Mouse (Mus musculus) ovary, postnatal 14 days (tissue): Measurements from ENCODE around the gene Tspan14.

Experiments used
- DNase-seq: peaks from one replicate; pipeline ENCODE4 v3.0.0; 2022; ENCODE audit warnings: low spot score

The Tspan14 gene

DNA sequence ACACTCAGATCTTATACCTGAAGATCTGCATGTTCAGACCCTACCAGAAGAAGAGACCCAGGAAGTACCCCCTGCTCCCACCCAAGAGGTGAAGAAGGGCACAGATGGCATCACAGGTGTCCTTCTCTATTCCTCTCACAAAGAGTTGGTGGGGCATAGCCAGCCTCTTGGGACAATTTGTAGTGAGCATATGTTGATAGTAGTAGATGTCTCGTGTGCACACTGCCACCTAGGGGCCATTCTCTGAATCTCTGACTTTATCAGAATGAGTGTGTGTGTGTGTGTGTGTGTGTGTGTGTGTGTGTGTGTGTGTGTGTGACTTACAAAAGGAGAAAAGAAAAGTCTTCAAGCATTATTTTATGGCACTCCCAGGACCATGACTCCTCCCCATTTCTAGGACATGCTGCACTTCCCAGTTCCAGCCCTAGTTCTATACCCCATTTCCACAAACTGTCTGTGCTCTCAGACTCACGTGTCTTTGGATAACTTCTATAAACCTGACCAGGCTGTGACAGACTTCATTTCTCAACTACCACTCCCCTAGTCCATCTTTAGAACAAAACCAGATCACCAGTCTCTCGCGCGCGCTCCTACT is 8.6 kb upstream of the Tspan14 start:
- DNase-seq, result peak; percentile 60

DNA sequence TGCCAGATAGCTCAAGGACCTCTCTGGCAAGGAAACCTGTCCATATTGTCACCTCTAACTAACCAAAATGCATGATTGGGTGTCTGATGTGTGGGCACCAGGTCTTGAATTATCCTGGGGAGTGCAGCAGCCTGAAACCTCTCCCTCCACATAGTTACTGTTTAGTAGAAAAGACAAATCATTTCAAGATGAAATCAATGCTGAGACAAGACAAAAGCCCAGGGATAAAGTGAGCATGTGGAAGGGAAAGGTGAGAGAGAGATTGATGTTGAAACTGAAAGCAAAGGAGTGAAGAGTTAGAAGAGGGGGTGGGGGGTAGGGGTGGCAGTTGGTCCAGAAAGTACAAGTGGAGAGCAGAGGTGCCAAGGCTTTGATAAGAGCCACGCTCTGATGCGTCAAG is 1.4 kb upstream of the Tspan14 start:
- DNase-seq, result no peak

DNA sequence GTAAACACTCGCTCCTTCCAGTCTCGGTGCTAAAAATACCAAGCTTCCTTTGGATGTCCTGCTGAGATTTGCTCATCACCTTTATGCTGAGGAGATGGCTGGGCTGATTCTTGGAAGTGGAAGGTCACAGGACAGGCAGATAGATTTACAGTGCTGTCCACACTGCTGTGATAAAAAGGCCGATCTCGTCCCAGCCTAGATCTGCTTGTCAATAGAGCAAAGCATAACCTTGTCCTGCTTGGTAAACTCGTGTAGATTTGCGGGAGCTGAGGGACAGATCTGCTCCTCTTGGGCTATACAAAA is 942 bp upstream of the Tspan14 start:
- DNase-seq, result no peak

DNA sequence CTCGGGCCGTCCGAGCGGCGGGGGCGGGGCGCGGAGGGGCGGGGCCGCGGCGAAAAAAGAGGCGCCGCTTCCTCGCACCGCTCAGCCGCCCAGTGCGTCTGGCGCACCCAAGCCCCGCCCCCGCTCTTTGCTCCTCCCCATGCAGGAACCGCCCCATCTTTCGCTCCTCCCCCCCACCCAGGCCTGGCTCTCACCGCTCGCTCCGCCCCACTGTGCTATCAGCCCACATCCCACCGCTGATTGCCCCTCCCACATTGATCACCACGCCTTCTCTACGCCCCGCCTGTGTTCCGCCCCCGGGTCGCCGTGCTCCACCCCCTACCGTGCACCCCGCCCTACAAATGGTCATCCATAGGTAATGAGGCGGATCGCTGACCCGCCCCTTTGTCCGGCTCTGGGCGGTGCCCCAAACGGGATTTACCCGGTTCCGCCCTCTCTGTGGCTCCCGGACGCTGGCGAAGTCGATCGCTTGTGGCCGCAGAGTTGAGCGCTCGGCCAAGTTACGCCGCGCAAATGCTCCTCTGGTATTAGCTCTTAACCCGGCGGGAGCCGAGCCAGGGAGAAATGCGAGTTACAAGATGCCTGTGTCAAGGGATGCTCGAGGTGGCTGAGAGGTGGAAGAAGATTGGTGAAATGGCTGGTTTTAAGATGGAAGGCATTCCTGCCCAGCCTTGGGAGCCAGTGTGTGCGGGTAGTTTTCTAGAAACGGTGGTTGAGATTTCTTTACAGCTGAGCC is 423 bp upstream of the Tspan14 start:
- DNase-seq, result peak; percentile 98

DNA sequence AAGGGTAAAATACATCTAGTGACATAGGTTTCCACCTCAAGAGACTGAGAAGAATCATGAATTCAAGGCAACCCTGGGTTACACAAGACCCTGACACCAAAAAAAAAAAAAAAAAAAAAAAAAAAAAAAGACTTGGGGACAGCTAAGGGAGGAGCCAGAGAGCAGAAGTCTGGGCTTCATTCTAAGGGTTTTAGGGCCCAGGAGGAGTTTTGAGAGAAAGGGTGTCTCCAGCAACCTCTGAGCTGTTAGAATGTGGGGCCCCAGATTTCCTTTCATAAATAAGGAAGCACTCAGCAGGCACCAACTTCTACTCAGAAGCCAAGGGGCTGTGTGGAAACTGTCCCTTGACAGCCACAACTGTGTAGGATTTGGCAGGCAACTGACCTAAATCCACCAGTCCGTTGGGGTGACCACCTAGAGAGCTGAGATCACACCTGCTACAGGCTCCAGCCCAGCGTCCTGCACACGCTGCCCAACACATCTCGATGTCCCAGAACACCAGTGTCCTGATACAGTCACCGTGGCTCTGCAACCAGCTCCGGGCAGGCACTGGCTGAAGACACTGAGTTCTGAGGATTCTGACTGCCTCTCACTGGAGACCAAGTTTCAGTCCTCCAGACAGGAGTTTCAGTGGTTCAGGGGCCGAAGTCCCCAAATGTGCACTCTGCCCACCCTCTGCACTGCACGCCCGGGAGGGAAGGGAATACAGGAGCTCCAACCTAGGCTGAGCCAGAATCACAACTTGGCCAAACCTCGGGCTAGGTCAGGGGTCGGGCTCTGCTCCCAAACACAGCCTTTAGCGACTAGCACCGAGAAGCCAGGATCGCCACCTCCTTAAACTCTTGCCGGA is 875 bp downstream of the Tspan14 start:
- DNase-seq, result no peak

DNA sequence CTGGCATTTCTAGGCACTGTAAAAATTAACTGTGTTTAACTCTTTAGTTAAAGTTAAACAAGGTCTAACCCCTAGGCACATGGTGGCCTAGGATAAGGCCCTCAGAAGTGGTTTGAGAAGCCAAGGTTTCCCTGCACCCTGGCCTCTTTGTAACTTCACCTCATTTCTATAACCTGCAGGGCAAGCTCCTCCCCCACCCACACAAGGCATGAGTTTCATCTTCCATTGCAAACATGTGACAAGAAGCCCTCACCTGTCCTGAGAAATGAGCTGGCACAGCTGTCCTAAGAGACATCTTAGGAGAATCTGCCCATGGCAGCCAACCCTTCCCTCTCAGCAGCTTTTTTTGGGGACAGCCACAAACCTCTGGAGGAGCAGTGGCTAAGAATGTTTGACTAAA is 1.7 kb downstream of the Tspan14 start:
- DNase-seq, result no peak

DNA sequence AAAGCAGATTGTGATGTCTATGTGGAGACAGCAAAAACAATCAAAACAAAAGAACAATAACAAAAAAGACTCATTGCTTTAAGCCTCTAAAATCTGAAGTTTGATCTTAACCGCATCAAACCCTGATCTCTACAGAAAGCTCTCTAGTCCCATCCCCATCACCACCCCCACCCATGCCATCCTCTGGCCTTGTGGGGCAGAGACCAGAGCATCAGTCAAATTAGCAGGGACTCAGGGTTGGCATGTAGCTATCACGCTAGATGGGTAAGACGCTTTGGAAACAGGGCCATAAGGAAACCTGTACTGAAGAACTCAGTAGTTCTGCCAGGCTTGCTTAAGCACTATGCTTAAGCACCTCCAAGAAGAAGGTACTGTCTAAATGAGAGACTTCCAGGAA is 2.4 kb downstream of the Tspan14 start:
- DNase-seq, result no peak

DNA sequence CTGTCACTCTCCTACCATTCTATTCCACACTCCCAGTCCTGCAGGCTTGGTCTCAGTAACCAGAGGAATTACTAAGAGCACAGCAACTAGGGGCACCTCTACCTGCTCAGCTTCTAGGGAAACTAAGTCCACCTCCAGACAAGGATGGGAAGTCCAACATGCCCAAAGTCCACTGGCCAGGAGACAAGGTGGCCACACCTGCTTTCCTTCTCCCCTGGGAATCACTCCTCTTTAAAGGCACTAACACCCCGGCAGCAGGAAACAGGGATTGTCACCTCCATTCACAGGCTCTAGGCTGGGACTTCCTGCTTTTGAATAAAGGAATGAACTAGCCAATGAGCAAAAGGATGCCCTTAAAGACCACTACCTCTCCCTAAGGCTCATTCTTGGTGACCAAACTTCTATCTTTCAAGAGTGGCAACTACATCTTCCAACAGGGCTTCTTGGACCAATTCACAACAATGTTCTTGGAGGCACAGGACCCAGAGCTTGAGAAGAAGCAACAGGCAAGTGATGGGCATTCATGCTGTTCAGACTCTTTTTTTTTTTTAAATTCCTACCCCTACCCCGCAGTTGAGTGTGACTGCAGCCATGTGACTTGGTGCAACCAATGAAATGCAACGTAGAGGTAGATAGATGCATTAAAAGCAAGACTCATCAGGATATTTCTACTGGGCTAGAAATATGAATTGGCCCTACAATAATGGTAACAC is 3.0 kb downstream of the Tspan14 start:
- no peak for DNase-seq

DNA sequence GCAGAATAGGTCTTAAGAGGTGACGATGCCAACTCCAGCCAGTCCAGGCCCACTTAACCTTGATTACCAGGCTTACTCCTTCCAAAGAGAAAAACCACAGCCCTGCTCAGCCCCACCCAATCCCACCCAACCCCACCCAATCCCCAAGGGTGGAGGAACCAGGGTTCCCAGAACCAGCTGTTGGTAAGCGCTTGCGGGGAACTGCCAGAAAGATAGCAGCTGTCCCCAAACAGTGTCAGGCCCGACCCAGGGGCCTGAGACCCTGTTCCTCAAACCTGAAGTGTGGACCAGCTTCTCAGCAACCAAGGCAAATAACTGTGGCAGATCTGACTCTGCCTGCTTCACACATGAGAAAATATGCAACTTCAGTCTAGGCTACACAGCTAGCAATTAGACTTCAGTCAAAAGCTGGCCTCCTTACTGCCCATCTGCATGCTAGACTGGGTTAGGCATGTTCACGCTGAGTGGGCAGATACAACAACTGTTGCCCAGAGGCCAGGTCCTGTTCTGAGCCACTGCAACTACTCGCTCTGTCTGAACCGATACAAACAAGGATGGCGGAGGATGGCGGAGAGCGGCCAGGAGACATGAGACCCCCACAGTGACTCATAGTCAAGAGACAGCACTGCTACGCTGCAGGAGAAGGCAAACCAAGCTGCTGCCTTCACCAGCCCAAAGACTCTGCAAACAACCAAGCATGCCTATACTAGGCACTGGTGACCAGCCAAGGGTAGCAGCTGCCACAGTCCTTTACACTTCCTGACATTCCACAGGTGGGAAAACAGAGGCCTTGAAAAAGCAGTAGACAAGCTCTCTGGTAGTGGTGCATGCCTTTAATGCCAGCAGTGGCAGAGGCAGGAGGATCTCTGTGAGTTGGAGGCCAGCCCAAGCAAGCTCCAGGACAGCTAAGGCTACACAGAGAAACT is 4.0 kb downstream of the Tspan14 start:
- no peak for DNase-seq

DNA sequence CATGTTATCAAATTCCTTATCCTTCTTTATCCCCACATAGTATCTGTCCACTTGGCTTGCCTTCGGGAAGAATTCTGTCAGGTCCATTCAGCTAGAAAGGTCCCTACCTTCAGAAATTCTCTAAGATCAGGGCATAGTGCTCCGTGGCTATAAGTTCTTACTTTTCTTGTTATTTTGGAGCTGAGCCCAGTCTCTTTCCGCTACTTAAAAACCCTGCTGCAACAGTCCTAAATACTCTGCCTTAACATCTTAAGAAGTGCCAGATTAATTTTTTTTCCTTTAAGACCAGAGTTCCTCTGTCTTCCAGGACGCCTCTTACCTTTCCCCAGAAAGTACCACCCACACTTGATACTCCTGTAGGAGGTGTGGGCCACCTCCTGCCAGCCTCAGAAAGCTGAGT is 6.4 kb downstream of the Tspan14 start:
- DNase-seq, result no peak

DNA sequence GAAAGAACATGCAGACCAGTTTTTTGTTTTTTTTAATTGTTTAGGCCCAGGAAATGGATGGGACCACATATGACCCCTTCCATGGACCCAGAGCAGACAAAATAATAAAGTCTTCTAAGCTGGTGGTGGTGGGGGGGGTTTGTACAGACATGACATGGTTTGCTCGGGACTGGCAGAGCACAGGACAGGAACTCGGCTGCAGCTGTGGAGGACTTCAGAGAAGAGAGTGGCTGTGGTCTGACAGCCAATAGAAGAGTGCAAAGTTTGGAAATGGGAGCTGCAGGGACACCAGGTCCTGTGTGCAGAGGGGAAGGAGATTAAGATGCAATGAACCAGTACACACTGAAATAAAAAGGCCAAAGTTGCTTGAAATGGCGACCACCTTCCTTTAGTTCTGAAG is 7.0 kb downstream of the Tspan14 start:
- no peak for DNase-seq

DNA sequence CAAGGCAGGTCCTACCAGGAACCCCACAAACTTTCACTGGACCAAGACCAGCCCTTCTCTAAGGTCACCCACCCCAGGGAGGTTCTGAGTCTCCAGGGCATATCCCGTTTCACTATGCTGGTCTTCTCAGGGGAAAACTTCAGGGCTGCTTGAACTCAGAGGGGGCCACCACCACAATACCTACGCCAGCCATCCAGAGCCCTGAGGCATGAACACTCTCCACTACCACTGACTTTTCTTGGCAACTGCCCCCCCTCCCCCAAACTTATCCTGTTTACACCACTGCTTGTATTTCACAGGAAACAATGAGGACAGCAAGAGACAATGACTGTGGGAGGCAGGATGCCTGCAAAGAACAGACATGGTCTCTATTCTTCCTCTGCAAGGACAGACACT is 7.6 kb downstream of the Tspan14 start:
- DNase-seq, result no peak

DNA sequence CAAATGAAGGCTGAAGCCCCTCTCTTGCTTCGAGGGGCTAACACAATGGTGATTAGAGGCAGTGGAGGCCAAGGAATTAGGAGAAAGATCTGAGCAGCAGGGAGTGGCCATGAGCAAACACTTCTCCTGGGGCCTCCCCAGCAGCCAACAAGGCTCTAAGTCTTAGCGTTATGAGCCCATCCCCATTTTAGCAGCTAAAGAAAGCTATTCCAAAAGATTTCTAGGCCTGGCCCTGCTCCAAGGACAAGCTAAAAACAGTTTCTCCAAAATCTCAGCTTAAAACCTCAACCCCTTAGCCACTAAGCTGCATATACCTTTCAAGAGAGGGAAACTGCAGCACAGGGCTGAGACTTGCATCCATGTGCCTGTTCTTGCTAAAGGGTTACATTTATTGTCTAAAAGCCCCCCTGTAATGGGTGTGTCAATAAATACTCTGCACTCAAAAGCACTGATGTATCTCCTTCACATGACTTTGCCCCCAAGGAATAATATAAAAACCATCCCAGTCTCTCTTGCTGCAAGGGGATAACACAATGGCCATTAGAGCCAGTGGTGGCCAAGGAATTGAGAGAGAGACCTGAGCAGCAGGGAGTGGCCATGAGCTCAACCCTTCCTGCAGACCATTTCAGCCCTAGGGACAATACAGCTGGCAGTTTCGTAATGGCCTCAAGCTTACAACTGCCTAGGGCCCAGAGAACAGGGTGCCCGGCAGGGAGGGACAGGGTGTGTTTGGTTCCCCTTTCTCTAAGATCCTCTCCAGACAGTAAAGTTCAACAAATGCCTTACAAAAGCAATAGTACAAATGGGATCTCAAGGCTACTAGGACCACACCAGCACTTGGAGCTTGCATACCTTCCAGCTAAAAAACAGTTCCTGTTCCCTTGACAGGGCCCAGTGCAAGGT is 8.3 kb downstream of the Tspan14 start:
- DNase-seq, result no peak

DNA sequence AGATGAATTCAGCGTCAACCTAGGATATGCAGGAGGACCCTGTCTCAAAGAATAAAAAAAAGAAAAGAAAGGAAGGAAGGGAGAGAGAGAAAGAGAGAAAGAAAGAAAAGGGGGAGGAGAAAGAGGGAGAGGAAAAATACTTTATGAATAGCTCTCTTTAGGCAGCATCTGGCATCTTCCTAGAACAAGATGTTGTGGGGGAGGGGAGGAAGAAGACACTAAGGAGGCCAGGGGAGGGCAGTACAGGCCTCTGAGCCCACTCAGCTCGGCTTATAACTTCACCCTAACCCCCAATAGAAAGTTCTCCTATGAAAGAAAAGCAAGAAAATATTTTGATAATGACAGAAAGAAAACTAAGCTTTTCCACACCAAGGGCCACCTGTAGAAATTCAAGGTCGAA is 9.0 kb downstream of the Tspan14 start:
- DNase-seq, result no peak

DNA sequence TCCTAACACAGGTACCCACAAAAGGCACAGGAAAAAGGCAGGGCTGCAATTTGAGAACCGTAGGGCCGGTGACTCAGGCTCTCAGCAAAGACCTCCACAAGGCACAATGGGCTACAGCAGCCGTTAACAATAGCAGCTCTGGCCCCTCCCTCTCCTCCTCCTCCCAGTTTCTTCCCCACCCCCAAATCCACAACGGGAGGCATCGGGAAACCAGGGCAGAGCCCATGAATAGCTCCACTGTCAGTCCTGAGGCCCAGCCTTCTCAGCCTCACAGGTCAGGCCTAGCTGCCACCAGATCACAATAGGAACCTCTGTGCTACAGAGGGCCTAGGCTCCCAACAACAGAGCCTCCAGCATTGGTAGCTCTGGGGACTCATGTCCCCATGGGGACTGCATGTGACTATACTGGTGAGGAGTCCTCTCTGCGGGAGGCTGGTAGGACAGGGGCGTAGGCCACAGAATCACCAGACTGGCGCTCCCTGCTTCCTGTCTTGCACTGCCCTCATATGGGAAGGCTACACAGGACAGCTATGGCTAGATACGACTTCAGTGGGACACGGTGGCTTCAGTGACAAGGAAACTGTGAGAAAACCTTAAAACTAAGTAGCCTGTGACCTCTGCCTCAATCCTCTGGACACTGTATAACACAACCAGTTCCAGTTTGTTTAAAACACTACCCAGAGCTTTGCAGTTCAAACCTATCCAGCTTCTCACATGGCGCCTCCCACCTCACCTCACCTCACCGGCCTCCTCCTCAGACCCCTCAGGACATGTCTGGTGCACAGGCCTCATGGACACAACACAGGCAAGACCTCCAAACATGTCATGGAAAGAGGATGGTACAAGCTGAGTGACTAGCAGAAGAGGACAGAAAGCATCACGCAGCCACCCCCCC is 10.1 kb downstream of the Tspan14 start:
- no peak for DNase-seq

DNA sequence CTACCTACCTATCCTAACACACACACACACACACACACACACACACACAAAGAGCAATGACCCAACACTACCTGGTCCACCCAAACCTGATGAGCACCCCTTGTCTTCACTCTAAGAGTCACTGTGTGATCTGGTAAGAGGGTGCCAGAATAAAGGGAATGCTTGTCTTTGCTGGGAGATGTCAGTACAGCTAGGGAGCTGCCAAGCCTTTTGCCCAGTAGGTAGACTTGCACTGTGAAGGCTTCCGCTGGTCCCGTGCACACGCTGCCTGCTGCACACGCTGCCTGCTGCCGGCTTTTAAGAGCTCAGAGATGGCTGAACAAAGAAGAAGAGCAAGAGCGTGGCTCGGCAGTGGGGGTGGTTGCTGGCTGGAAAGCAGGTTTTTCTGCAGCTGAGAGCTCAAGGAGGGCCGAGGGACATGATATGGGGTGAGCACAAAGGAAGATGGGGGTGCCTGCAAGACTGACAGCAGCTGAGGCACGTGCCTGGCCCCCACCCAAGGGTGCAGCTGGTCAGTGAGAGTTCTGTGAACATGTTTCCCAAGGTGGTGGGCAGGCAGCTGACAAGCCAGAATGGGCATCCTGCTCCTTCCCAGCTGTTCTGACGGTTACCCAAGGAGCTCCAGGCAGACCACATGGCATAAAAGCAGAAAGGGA is 10.9 kb downstream of the Tspan14 start:
- DNase-seq, result no peak

DNA sequence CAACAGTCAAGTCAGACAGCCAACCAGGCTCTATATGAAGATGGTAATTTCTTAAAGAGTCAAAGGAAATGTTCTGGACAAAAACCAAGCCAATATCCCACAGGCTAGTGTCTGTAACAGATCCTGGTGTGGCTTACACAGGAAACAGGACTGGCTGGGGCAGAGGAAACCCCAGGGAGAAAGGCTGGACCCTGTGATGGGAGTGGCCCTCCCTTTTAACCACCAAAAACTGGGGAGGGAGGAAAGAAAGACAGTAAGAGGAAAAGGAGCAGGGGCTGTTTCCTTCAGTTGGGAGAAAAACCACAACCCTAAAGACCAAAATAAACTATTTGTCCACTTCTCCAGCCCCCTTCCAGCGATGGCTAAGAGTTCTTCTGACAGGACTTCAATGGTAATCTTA is 11.5 kb downstream of the Tspan14 start:
- DNase-seq, result no peak

DNA sequence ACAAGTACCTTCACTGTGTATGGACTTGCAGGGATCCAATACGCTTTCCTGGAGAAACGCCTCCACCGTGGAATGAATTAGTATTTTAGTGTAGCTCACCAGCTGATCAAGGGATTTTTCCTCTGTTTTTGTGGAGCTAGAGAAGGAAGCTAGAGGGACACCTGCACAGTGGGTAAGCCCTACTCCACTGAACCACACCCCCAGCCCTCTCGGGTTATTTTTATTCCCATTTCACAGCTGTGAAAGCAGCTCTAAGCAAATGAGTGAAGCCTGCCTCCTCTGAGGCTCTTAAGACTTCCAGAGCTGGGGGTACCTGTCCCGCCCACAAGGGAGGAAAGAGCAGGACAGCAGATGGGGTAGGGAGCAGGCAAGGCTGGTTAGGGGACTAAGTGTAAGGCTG is 13.2 kb downstream of the Tspan14 start:
- no peak for DNase-seq

DNA sequence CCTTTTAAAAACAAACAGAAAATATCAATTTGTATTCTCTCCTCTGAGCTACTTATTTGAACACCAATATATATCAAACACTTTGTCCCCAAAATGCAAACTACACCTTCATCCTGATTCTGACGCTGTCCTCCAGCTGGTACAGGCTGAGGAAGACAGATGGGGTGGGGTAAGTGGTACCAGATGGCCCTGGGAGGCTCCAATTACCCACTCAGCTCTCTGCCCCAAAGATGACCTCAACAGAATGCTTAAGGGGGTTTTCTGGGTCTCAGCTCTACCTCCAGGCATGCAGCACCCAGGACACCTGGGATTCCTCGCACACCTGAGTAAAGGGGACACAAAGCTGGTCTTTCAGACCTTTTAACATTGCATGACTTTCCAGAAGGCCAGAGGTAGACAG is 13.9 kb downstream of the Tspan14 start:
- no peak for DNase-seq
